Mouse (Mus musculus): ENCODE data around the gene Olfr654. TPM values are rescaled to one million over a fixed set of nuclear protein-coding genes. Genes with fewer than 3 reads are reported as not detected.
A peak's percentile ranks its signal among the peaks of the same experiment; 100 is the strongest.

The Olfr654 gene
- not detected in 2 replicates for polyA plus RNA-seq (2012; rRNA removed)

DNA sequence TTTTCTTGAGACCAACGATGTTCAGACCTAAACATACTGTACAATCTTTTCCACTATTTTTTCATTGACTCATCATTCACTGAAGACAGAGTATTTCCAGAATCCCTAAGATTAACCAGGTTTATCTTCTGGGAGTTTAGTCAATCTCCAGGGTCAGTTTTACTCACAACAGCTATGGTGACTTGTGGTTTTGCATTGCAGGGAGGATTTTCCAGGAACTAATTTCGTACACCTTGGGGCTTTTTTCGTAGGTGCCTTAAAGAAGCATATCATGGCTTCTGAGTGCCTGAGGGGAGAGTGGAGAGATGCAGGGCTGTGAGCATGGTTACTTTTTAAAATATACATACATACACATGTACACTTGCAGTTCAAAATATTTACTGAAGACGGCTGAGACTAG is at the start of gene Olfr654:
Olfr654 (plus strand) TSS at position 301 of the 400 bp plus-strand sequence.
- Histone ChIP-seq H3K27me3 (ENCODE audit: control insufficient read depth, insufficient read depth, low read length) (no peaks in the 10 kb centered on the region), H3K4me1 (ENCODE audit: control insufficient read depth, insufficient read depth, insufficient read length, low read length) (no peaks in the 10 kb centered on the region), H3K4me3 (ENCODE audit: low read depth, low read length) (no peak within 1 kb of the TSS), H3K27ac (ENCODE audit: insufficient read depth, low read depth, low read length) (no peak within 1 kb of the TSS), H3K36me3 (ENCODE audit: control insufficient read depth, insufficient read depth, low read length) (no peaks in the 10 kb centered on the region)
- TF ChIP-seq CTCF (IDR thresholded peaks at IDR 0.05; ENCODE audit: extremely low read depth, insufficient read length, insufficient replicate concordance, low read depth, low read length) (no peak), POLR2A (IDR thresholded peaks at IDR 0.05; ENCODE audit: low read depth, low read length) (no peak)
- 80% methylated on average over 4 of the region's 4 CpGs for WGBS

- Histone ChIP-seq H3K4me3 (ENCODE audit: low read depth, low read length) (no peak within 1 kb of the TSS), H3K36me3 (ENCODE audit: control insufficient read depth, insufficient read depth, low read length) (no peaks in the 10 kb centered on the region), H3K27me3 (ENCODE audit: control insufficient read depth, insufficient read depth, low read length) (no peaks in the 10 kb centered on the region), H3K27ac (ENCODE audit: insufficient read depth, low read depth, low read length) (no peak within 1 kb of the TSS), H3K4me1 (ENCODE audit: control insufficient read depth, insufficient read depth, insufficient read length, low read length) (peaks cover 3% of the 10 kb centered on the region; the same call in 1 of the 2 replicates)
- TF ChIP-seq CTCF (IDR thresholded peaks at IDR 0.05; ENCODE audit: extremely low read depth, insufficient read length, insufficient replicate concordance, low read depth, low read length), result no peak
- TF ChIP-seq POLR2A (IDR thresholded peaks at IDR 0.05; ENCODE audit: low read depth, low read length), result no peak
- 74% methylated on average over 5 of the region's 5 CpGs for WGBS
Measured at GRCm38 (mm10) chr7:104549833-104550232, 37.0 kb upstream of the Olfr654 start, which contains the start of gene Olfr651. TSS of gene Olfr651 (plus strand) at chr7:104550133.

GRCm38 (mm10) chr7:104552700-104553099 is 34.1 kb upstream of the Olfr654 start:
- TF ChIP-seq POLR2A (IDR thresholded peaks at IDR 0.05; ENCODE audit: low read depth, low read length), result no peak
- no peak for TF ChIP-seq CTCF (IDR thresholded peaks at IDR 0.05; ENCODE audit: extremely low read depth, insufficient read length, insufficient replicate concordance, low read depth, low read length)
- WGBS, result 70% methylated on average over 1 of the region's 1 CpGs
- H3K4me3 ChIP-seq (ENCODE audit: low read depth, low read length), result no peak overlapping the region

DNA sequence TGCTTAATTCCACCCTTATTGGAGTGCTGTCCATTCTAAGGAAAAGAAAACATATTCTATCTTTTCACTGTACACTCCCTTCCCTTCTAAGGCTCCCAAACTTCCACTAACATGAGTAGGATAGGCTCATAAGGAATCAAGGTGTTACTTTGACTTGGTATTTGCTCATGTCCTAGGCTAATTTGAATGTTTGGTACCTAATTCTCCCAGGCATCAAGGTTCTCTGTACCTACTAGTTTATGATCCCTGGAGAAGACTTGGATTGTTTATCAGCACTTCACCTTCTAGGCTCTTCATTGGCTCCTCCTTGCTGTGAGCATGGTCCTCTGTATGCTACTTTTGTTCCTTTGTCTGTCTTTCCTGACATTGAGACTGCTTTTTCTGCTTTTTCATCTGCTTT is 26.2 kb upstream of the Olfr654 start, which contains the start of gene Olfr652:
Olfr652 (plus strand) TSS at position 301 of the 400 bp plus-strand sequence.
- Histone ChIP-seq H3K36me3 (ENCODE audit: control insufficient read depth, insufficient read depth, low read length) (no peaks in the 10 kb centered on the region), H3K4me1 (ENCODE audit: control insufficient read depth, insufficient read depth, insufficient read length, low read length) (no peaks in the 10 kb centered on the region), H3K27me3 (ENCODE audit: control insufficient read depth, insufficient read depth, low read length) (no peaks in the 10 kb centered on the region), H3K4me3 (ENCODE audit: low read depth, low read length) (no peak within 1 kb of the TSS), H3K27ac (ENCODE audit: insufficient read depth, low read depth, low read length) (no peak within 1 kb of the TSS)
- TF ChIP-seq POLR2A (IDR thresholded peaks at IDR 0.05; ENCODE audit: low read depth, low read length) (no peak), CTCF (IDR thresholded peaks at IDR 0.05; ENCODE audit: extremely low read depth, insufficient read length, insufficient replicate concordance, low read depth, low read length) (no peak)

More at GRCm38 (mm10) chr7:104552700-104553099, 34.1 kb upstream of the Olfr654 start:
- Histone ChIP-seq H3K36me3 (ENCODE audit: control insufficient read depth, insufficient read depth, low read length) (no peaks in the 10 kb centered on the region), H3K27me3 (ENCODE audit: control insufficient read depth, insufficient read depth, low read length) (no peaks in the 10 kb centered on the region), H3K27ac (ENCODE audit: insufficient read depth, low read depth, low read length) (no peak overlapping the region), H3K4me1 (ENCODE audit: control insufficient read depth, insufficient read depth, insufficient read length, low read length) (peaks cover 3% of the 10 kb centered on the region; the same call in 1 of the 2 replicates)

DNA sequence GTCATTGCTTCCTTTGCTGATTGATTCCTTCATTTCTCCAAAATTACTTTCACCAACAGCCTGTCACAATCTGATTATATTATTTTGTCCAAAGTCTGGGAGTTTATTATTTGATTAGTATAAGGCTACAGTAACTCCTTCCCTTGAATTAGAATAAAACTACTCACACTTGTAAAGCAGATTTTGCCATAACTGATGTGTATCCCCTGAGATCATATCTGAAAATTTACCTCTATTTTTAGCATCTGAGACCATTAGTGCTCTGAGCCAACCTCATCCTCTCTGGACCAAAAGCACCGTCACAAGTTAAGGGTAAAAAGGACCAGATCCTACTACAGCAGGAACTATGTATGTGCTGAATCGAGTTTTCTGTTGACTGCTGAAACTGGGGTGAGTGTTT is 9.8 kb upstream of the Olfr654 start, which contains the start of gene Olfr653:
Olfr653 (plus strand) TSS at position 301 of the 400 bp plus-strand sequence.
- TF ChIP-seq POLR2A (IDR thresholded peaks at IDR 0.05; ENCODE audit: low read depth, low read length) (no peak), CTCF (IDR thresholded peaks at IDR 0.05; ENCODE audit: extremely low read depth, insufficient read length, insufficient replicate concordance, low read depth, low read length) (no peak)
- Histone ChIP-seq H3K4me3 (ENCODE audit: low read depth, low read length) (no peak within 1 kb of the TSS), H3K27me3 (ENCODE audit: control insufficient read depth, insufficient read depth, low read length) (no peaks in the 10 kb centered on the region), H3K36me3 (ENCODE audit: control insufficient read depth, insufficient read depth, low read length) (no peaks in the 10 kb centered on the region), H3K27ac (ENCODE audit: insufficient read depth, low read depth, low read length) (no peak within 1 kb of the TSS), H3K4me1 (ENCODE audit: control insufficient read depth, insufficient read depth, insufficient read length, low read length) (peaks cover 5% of the 10 kb centered on the region; the same call in 1 of the 2 replicates)
- WGBS, result 57% methylated on average over 2 of the region's 2 CpGs

GRCm38 (mm10) chr7:104580846-104581245 is 6.0 kb upstream of the Olfr654 start:
- Histone ChIP-seq H3K4me3 (ENCODE audit: low read depth, low read length) (no peak overlapping the region), H3K4me1 (ENCODE audit: control insufficient read depth, insufficient read depth, insufficient read length, low read length) (peaks cover 5% of the 10 kb centered on the region; the same call in 1 of the 2 replicates), H3K27ac (ENCODE audit: insufficient read depth, low read depth, low read length) (peak overlapping the region; percentile 95), H3K27me3 (ENCODE audit: control insufficient read depth, insufficient read depth, low read length) (no peaks in the 10 kb centered on the region), H3K36me3 (ENCODE audit: control insufficient read depth, insufficient read depth, low read length) (no peaks in the 10 kb centered on the region)
- TF ChIP-seq POLR2A (IDR thresholded peaks at IDR 0.05; ENCODE audit: low read depth, low read length), result no peak
- TF ChIP-seq CTCF (IDR thresholded peaks at IDR 0.05; ENCODE audit: extremely low read depth, insufficient read length, insufficient replicate concordance, low read depth, low read length), result no peak
- 42% methylated on average over 4 of the region's 4 CpGs for WGBS

DNA sequence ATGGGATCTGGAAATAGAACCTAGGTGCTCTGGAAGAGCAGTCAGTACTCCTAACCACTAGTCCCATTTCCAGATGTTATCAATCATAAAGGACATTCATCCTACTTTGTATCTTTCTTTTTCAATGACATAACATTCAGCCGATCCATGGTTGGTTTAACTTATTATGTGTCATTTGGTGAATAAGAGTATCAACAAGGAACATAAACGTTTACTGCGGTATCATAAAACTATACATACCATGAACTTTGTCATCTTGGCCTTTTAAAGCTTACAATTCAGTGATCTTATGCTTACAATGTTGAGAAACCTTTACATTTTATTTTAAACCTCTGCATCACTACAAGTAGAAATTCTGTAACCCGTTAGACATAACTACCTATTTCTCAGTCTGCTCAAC is 5.4 kb upstream of the Olfr654 start:
- no peak for TF ChIP-seq CTCF (IDR thresholded peaks at IDR 0.05; ENCODE audit: extremely low read depth, insufficient read length, insufficient replicate concordance, low read depth, low read length)
- TF ChIP-seq POLR2A (IDR thresholded peaks at IDR 0.05; ENCODE audit: low read depth, low read length), result no peak
- no peaks in the 10 kb centered on the region for H3K36me3 ChIP-seq (ENCODE audit: control insufficient read depth, insufficient read depth, low read length)
- WGBS, result 35% methylated on average over 4 of the region's 4 CpGs
- H3K4me1 ChIP-seq (ENCODE audit: control insufficient read depth, insufficient read depth, insufficient read length, low read length), result peaks cover 5% of the 10 kb centered on the region; the same call in 1 of the 2 replicates
- H3K27me3 ChIP-seq (ENCODE audit: control insufficient read depth, insufficient read depth, low read length), result no peaks in the 10 kb centered on the region
- H3K4me3 ChIP-seq (ENCODE audit: low read depth, low read length), result no peak overlapping the region
- H3K27ac ChIP-seq (ENCODE audit: insufficient read depth, low read depth, low read length), result peak overlapping the region; percentile 95

Measured in small intestine, adult 2 months (tissue).